Mouse (Mus musculus) midbrain, postnatal 0 days (tissue): ENCODE measurements at regions not wholly inside any gene's neighbourhood (a gene's known extent, or its start where the extent isn't known, plus 50 kb on each side); places are given as distances from the start of the nearest gene placed in this dataset.

Experiments
- ATAC-seq: fragments of 200-750 bp; cut with Nextera tagmentation; 2 replicates; pipeline ENCODE4 v1.8.0; 2017; ENCODE audit warnings: moderate number of reproducible peaks, mild to moderate bottlenecking, moderate TSS enrichment, moderate library complexity; ENCODE audit not compliant: low FRiP score
- DNase-seq: peaks from one replicate; pipeline ENCODE4 v3.0.0-alpha.2; 2015; ENCODE audit warnings: low spot score
- H3K27ac ChIP-seq: fragments of 300-500 bp; sonication (generic); 2 replicates; pipeline ENCODE4 v1.5.1; 2014; ENCODE audit warnings: low read depth, mild to moderate bottlenecking, low read length, mixed read lengths
- H3K27me3 ChIP-seq: fragments of 300-500 bp; sonication (generic); 2 replicates; pipeline ENCODE4 v1.6.1; 2014; ENCODE audit warnings: low read length, control low read depth, mixed read lengths; ENCODE audit not compliant: insufficient read depth
- H3K36me3 ChIP-seq: fragments of 300-500 bp; sonication (generic); 2 replicates; pipeline ENCODE4 v1.6.1; 2014; ENCODE audit warnings: low read length, control low read depth, mixed read lengths; ENCODE audit not compliant: insufficient read depth
- H3K4me1 ChIP-seq: fragments of 300-500 bp; sonication (generic); 2 replicates; pipeline ENCODE4 v1.6.1; 2014; ENCODE audit warnings: mild to moderate bottlenecking, control low read depth, antibody characterized with exemption, low read length, mixed read lengths; ENCODE audit not compliant: insufficient read depth
- H3K4me2 ChIP-seq: fragments of 300-500 bp; sonication (generic); 2 replicates; pipeline ENCODE4 v1.6.1; 2014; ENCODE audit warnings: low read depth, mild to moderate bottlenecking, low read length, mixed read lengths; ENCODE audit not compliant: poor library complexity, severe bottlenecking
- H3K4me3 ChIP-seq: fragments of 300-500 bp; sonication (generic); 2 replicates; pipeline ENCODE4 v1.5.1; 2014; ENCODE audit warnings: low read depth, mild to moderate bottlenecking, low read length, moderate library complexity
- H3K9ac ChIP-seq: fragments of 300-500 bp; sonication (generic); replicated peaks from 2 replicates; pipeline ENCODE4 v1.6.1; 2014; ENCODE audit warnings: mild to moderate bottlenecking, low read length, moderate library complexity, mixed read lengths; ENCODE audit not compliant: poor library complexity, severe bottlenecking
- H3K9me3 ChIP-seq: fragments of 300-500 bp; sonication (generic); 2 replicates; pipeline ENCODE4 v1.6.1; 2016; ENCODE audit warnings: low read length, control low read depth
- CTCF ChIP-seq: IDR thresholded peaks from 2 replicates; pipeline ENCODE4 v1.5.1; 2016; ENCODE audit warnings: antibody characterized with exemption, mild to moderate bottlenecking
- WGBS: fragments of 180-500 bp; shearing (Covaris S2); extraction: QIAGEN DNeasy Blood & Tissue Kit; methylation state at CpG from one replicate; pipeline ENCODE4 v1.1.7; 2014; 5-methylcytosine and 5-hydroxymethylcytosine counted together

GRCm38 (mm10) chr17:83960158-83960557 is 112.4 kb upstream of the Haao start:
- Histone ChIP-seq H3K27me3 (no peaks in the 10 kb centered on the region), H3K4me2 (no peak overlapping the region), H3K9ac (no peak overlapping the region), H3K4me1 (no peaks in the 10 kb centered on the region), H3K27ac (no peak overlapping the region), H3K36me3 (no peaks in the 10 kb centered on the region), H3K9me3 (no peaks in the 10 kb centered on the region), H3K4me3 (no peak overlapping the region)
- ATAC-seq, result no peak
- no peak for TF ChIP-seq CTCF
- 65% methylated on average over 3 of the region's 3 CpGs for WGBS
- no peak for DNase-seq

- no peaks in the 10 kb centered on the region for H3K27me3 ChIP-seq
- 32% methylated on average over 9 of the region's 9 CpGs for WGBS
- DNase-seq (peak; percentile 45), ATAC-seq (no peak)
- peaks cover 4% of the 10 kb centered on the region; the same call in 1 of the 2 replicates for H3K4me1 ChIP-seq
- TF ChIP-seq CTCF, result no peak
- no peak overlapping the region for H3K27ac ChIP-seq
- no peak overlapping the region for H3K4me3 ChIP-seq
- H3K4me2 ChIP-seq, result no peak overlapping the region
- no peaks in the 10 kb centered on the region for H3K9me3 ChIP-seq
- H3K9ac ChIP-seq, result no peak overlapping the region
- no peaks in the 10 kb centered on the region for H3K36me3 ChIP-seq
These were observed 111.5 kb upstream of the Haao start for GRCm38 (mm10) chr17:83959159-83959848.

- Histone ChIP-seq H3K36me3 (no peaks in the 10 kb centered on the region), H3K4me2 (no peak overlapping the region), H3K27me3 (no peaks in the 10 kb centered on the region), H3K4me3 (no peak overlapping the region), H3K4me1 (peaks cover 9% of the 10 kb centered on the region), H3K9me3 (no peaks in the 10 kb centered on the region), H3K27ac (0 out of 2 replicates have a peak overlapping the region, but pooled peaks have one; percentile 20), H3K9ac (no peak overlapping the region)
- DNase-seq, result no peak
- no peak for TF ChIP-seq CTCF
- 87% methylated on average over 3 of the region's 3 CpGs for WGBS
- no peak for ATAC-seq
These were observed 110.9 kb upstream of the Haao start for GRCm38 (mm10) chr17:83958706-83959105.

GRCm38 (mm10) chr17:83957661-83958540 is 110.1 kb upstream of the Haao start:
- no peak overlapping the region for H3K4me2 ChIP-seq
- H3K27me3 ChIP-seq, result no peaks in the 10 kb centered on the region
- H3K4me3 ChIP-seq, result no peak overlapping the region
- H3K9ac ChIP-seq, result no peak overlapping the region
- no peak overlapping the region for H3K27ac ChIP-seq
- WGBS, result 71% methylated on average over 11 of the region's 12 CpGs
- no peak for ATAC-seq
- H3K36me3 ChIP-seq, result no peaks in the 10 kb centered on the region
- TF ChIP-seq CTCF, result no peak
- no peak for DNase-seq
- H3K9me3 ChIP-seq, result no peaks in the 10 kb centered on the region
- peaks cover 9% of the 10 kb centered on the region for H3K4me1 ChIP-seq

- no peak for TF ChIP-seq CTCF
- no peaks in the 10 kb centered on the region for H3K9me3 ChIP-seq
- ATAC-seq, result no peak
- DNase-seq, result no peak
- H3K4me2 ChIP-seq, result no peak overlapping the region
- no peak overlapping the region for H3K9ac ChIP-seq
- H3K36me3 ChIP-seq, result no peaks in the 10 kb centered on the region
- no peak overlapping the region for H3K4me3 ChIP-seq
- no peaks in the 10 kb centered on the region for H3K27me3 ChIP-seq
- H3K27ac ChIP-seq, result no peak overlapping the region
- WGBS, result 76% methylated on average over 12 of the region's 12 CpGs
- H3K4me1 ChIP-seq, result peaks cover 9% of the 10 kb centered on the region
These were observed 109.2 kb upstream of the Haao start for GRCm38 (mm10) chr17:83956821-83957565.
